Mouse (Mus musculus) small intestine, adult 2 months (tissue): ENCODE data around the gene Ppp2r5e. TPM values are rescaled to one million over a fixed set of nuclear protein-coding genes. Genes with fewer than 3 reads are reported as not detected.

Source experiments
- H3K27ac ChIP-seq: fragments of 200-500 bp; 2 replicates; pipeline ENCODE4 v1.5.1; 2012; ENCODE audit warnings: low read depth, low read length, control low read depth, inconsistent platforms; ENCODE audit not compliant: insufficient read depth
- H3K27me3 ChIP-seq: fragments of 200-500 bp; 2 replicates; pipeline ENCODE4 v1.6.1; 2012; ENCODE audit warnings: mild to moderate bottlenecking, moderate library complexity, low read length, inconsistent platforms; ENCODE audit not compliant: control insufficient read depth, insufficient read depth
- H3K36me3 ChIP-seq: fragments of 200-500 bp; 2 replicates; pipeline ENCODE4 v1.6.1; 2012; ENCODE audit warnings: mild to moderate bottlenecking, low read length, control low read depth, inconsistent platforms; ENCODE audit not compliant: control insufficient read depth, insufficient read depth
- H3K4me1 ChIP-seq: fragments of 200-500 bp; 2 replicates; pipeline ENCODE4 v1.6.1; 2012; ENCODE audit warnings: low read length, inconsistent platforms, mixed read lengths; ENCODE audit not compliant: control insufficient read depth, insufficient read depth, insufficient read length
- H3K4me3 ChIP-seq: fragments of 200-500 bp; 2 replicates; pipeline ENCODE4 v1.5.1; 2012; ENCODE audit warnings: low read depth, mild to moderate bottlenecking, control low read depth, inconsistent platforms, low read length, moderate library complexity
- CTCF ChIP-seq: fragments of 200-500 bp; IDR thresholded peaks from 2 replicates; pipeline ENCODE4 v1.5.1; 2012; ENCODE audit warnings: low read depth, mild to moderate bottlenecking, control low read depth, inconsistent platforms, low read length, moderate library complexity, mixed read lengths; ENCODE audit not compliant: insufficient replicate concordance, insufficient read length; ENCODE audit errors: extremely low read depth
- POLR2A ChIP-seq: fragments of 200-500 bp; IDR thresholded peaks from 2 replicates; pipeline ENCODE4 v1.6.1; 2012; ENCODE audit warnings: low read depth, mild to moderate bottlenecking, control low read depth, inconsistent platforms, low read length, moderate library complexity
- WGBS: fragments of 180-500 bp; shearing (Covaris S2); methylation state at CpG from one replicate; pipeline ENCODE4 v1.1.7; 2018; 5-methylcytosine and 5-hydroxymethylcytosine counted together
- polyA plus RNA-seq: library from polyadenylated mRNA; depleted of rRNA; stranded (reverse); fragments of >200 nt; gene quantifications from 2 replicates; pipeline ENCODE4 v1.2.3, GENCODE M21; 2012

The Ppp2r5e gene
- polyA plus RNA-seq, 1 experiment = 14.2 TPM

DNA sequence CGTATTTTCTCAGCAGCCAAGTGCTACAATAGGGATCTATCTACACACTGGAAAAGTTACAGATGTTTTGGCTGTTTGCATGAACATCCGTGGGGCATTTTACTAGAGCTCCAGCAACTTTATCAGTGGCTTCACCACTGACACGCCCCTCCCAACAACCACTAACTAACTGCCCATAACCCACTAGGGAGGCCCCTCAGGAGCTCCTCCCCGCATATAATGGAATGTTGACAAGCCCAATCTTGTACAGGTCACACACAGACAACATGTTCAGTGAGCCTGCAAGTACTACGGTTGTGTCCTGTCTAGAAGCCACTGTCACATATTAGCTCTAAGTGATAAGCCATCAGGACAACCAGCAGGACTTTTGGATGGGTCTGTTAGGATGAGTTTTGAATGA lies 18.8 kb downstream of the Ppp2r5e start:
- 64% methylated on average over 5 of the region's 5 CpGs for WGBS
- Histone ChIP-seq H3K4me1 (0 out of 2 replicates have a peak, but pooled peaks cover 2% of the 10 kb centered on the region), H3K27me3 (no peaks in the 10 kb centered on the region), H3K27ac (no peak overlapping the region), H3K36me3 (no peaks in the 10 kb centered on the region), H3K4me3 (no peak overlapping the region)
- TF ChIP-seq CTCF (no peak), POLR2A (no peak)

GRCm38 (mm10) chr12:75572271-75572670 lies 23.8 kb downstream of the Ppp2r5e start:
- no peaks in the 10 kb centered on the region for H3K36me3 ChIP-seq
- H3K4me1 ChIP-seq = peaks cover 5% of the 10 kb centered on the region; the same call in 1 of the 2 replicates
- no peak overlapping the region for H3K4me3 ChIP-seq
- TF ChIP-seq POLR2A = no peak
- TF ChIP-seq CTCF = peak; percentile 45; the same call in 1 of the 2 replicates
- 67% methylated on average over 4 of the region's 4 CpGs for WGBS
- H3K27me3 ChIP-seq = no peaks in the 10 kb centered on the region
- H3K27ac ChIP-seq = no peak overlapping the region

DNA sequence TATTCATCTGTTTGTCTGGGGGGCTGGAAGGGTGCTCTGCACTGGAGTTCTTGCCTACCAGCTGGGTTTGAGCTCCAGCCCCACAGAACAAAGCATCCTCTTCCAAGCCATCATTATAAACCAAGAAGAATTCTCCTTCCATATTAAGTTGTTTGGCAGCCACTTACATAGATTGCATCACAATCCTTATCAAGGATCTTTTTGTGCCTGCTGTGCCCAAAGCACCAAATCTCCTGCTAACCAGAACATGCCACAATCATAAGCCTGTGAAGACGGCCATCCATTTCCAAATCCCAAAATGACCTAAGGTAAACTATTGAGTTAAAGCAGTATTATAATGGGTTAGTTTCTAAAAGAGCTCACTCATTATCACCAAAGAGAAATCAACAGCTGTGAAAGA lies 25.9 kb downstream of the Ppp2r5e start:
- TF ChIP-seq CTCF = no peak
- no peak for TF ChIP-seq POLR2A
- 87% methylated on average over 1 of the region's 1 CpGs for WGBS

DNA sequence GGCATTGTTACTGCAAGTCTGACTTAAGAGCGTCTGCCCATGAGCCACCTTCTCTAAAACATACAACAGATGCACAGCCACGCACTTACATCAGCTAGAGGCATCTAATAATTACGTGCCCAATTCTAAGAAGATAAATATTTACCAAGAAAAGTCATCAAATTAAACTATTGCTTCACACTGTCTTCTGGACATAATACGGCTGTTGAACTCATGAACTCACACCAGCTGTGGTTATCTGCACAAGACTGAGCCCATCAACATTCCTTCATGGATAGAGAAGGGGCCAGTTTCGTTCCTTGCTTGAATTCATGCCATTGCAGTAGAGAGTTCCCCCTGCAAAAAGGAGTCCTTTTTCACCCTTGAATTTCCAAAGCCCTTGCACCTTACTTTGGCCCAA lies 28.3 kb downstream of the Ppp2r5e start:
- Histone ChIP-seq H3K4me1 (peaks cover 7% of the 10 kb centered on the region; the same call in 1 of the 2 replicates), H3K27ac (no peak overlapping the region), H3K36me3 (no peaks in the 10 kb centered on the region), H3K27me3 (no peaks in the 10 kb centered on the region), H3K4me3 (no peak overlapping the region)
- WGBS = 57% methylated on average over 5 of the region's 5 CpGs
- TF ChIP-seq CTCF (no peak), POLR2A (no peak)

More for the DNA sequence above, 25.9 kb downstream of the Ppp2r5e start:
- H3K36me3 ChIP-seq = no peaks in the 10 kb centered on the region
- no peaks in the 10 kb centered on the region for H3K27me3 ChIP-seq
- no peak overlapping the region for H3K27ac ChIP-seq
- peaks cover 5% of the 10 kb centered on the region; the same call in 1 of the 2 replicates for H3K4me1 ChIP-seq
- no peak overlapping the region for H3K4me3 ChIP-seq

DNA sequence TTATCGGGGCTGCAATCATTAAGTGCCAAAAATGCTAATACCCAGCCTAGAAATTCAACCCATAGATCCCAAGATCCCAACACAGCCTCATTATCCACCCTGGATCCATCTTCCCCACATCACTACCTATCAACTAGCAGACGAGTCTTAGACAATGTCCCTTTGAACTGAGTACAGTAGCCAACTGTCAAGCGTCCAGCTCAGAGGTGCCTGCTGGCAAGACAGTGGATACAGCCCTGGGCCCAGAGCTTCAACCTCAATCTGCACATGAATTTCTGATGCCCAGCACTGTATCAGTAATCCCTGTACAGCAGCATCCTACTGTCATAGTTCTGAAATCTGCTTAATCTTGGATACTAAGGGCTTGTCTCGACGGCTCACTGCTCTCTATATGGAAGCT lies 30.3 kb downstream of the Ppp2r5e start:
- Histone ChIP-seq H3K4me1 (peaks cover 5% of the 10 kb centered on the region; the same call in 1 of the 2 replicates), H3K4me3 (no peak overlapping the region), H3K27me3 (no peaks in the 10 kb centered on the region), H3K27ac (no peak overlapping the region), H3K36me3 (no peaks in the 10 kb centered on the region)
- WGBS = 89% methylated on average over 5 of the region's 5 CpGs
- TF ChIP-seq POLR2A = no peak
- TF ChIP-seq CTCF = no peak

DNA sequence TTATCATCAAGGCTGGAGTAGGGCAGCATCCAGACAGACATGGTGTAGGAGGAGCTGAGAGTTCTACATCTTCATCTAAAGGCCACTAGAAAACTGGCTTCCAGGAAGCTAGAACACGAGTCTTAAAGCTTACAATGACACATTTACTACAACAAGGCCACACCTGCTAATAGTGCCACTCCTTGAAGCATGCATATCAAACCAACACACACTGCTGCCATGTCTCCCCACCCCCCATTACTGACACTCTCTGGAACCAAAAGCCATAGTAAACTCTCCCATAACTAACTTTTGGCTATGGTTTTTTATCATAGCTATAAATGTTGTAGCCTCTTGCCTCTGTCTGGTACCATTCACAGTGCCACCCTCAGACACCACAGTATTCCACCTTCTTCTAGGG lies 31.5 kb downstream of the Ppp2r5e start:
- Histone ChIP-seq H3K27me3 (no peaks in the 10 kb centered on the region), H3K27ac (no peak overlapping the region), H3K4me3 (no peak overlapping the region), H3K36me3 (no peaks in the 10 kb centered on the region), H3K4me1 (peaks cover 5% of the 10 kb centered on the region; the same call in 1 of the 2 replicates)
- 26% methylated on average over 1 of the region's 1 CpGs for WGBS
- TF ChIP-seq CTCF (no peak), POLR2A (no peak)

GRCm38 (mm10) chr12:75562996-75563618 lies 32.9 kb downstream of the Ppp2r5e start:
- Histone ChIP-seq H3K27ac (no peak overlapping the region), H3K4me1 (peaks cover 2% of the 10 kb centered on the region; the same call in 1 of the 2 replicates), H3K36me3 (no peaks in the 10 kb centered on the region), H3K27me3 (no peaks in the 10 kb centered on the region), H3K4me3 (no peak overlapping the region)
- TF ChIP-seq POLR2A = no peak
- no peak for TF ChIP-seq CTCF
- 98% methylated on average over 1 of the region's 1 CpGs for WGBS
